Mouse (Mus musculus): Measurements from ENCODE around the gene Defb38.

DNA sequence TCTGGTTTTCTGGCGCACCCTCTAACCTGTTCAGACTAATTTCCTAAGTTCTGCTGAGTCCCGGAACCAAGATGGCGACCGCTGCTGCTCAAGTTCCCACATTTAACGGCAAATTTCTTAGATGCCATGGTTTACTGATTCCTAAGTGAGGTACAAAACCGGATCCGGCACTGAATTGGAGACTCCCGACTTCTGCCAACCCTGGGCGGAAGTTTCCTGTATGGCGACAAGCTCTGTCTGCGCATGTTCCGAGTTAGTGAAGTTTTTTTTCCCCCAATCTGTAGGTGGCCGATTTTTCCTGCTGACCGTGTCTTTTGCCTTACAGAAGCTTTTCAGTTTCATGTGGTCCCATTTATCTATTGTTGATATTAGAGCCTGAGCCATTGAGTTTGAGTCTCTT lies 18.9 kb upstream of the Defb38 start:
- TF ChIP-seq CTCF (IDR thresholded peaks at IDR 0.05; ENCODE audit: borderline replicate concordance, control insufficient read depth, extremely low read depth, insufficient read depth, low read length, poor library complexity) (no peak), POLR2A (IDR thresholded peaks at IDR 0.05; ENCODE audit: control insufficient read depth, extremely low read depth, insufficient read depth, low read length, poor library complexity) (no peak)

All from thymus, adult 2 months (tissue).